Mouse (Mus musculus) layer of hippocampus, adult 2 months (tissue): Measurements from ENCODE around the gene Mbl2. TPM values are rescaled to one million over a fixed set of nuclear protein-coding genes. Genes with fewer than 3 reads are reported as not detected.

Experiments
- DNase-seq, 2 experiments: peaks; one replicate each; pipeline ENCODE4 v3.0.0; 2022; ENCODE audit warnings: low spot score in 2 of 2
- H3K27ac ChIP-seq: fragments of 200-600 bp; 2 replicates; pipeline ENCODE4 v1.8.1; 2022
- H3K4me3 ChIP-seq: fragments of 200-600 bp; 2 replicates; pipeline ENCODE4 v1.8.1; 2022; ENCODE audit warnings: mild to moderate bottlenecking
- CTCF ChIP-seq: fragments of 200-600 bp; conservative IDR thresholded peaks from 2 replicates; pipeline ENCODE4 v1.8.1; 2022; ENCODE audit warnings: antibody characterized with exemption, mild to moderate bottlenecking, moderate library complexity
- microRNA-seq, 2 experiments: library from miRNA; unstranded; fragments of <30 nt; microRNA quantifications; one replicate each; pipeline ENCODE4 v1.2.0; 2021
- total RNA-seq, 2 experiments: library from RNA; stranded (reverse); gene quantifications; 2 replicates each; pipeline ENCODE4 v1.2.3; 2021

Mbl2 gene
- total RNA-seq, 2 experiments from 2014 or later: not detected

DNA sequence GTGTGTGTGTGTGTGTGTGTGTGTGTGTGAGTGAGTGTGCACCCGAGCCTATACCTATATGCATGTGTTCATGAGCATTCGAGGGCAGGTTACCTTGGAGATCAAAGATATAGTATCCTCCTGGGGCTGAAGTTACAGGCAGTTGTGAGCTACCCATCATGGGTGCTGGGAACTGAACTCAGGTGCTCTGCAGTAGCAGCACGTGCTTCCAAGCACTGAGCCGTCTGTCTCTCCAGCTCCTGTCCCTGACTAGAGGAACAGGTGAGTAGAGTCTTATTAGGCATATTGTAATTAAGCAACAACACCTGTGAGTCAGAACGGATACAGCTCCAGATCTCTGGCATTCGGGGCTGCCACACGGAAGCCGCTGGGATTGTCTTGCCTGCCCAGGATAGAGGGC, 1.7 kb downstream of the Mbl2 start:
- H3K27ac ChIP-seq: no peak overlapping the region
- H3K4me3 ChIP-seq: no peak overlapping the region
- no peak for TF ChIP-seq CTCF

DNA sequence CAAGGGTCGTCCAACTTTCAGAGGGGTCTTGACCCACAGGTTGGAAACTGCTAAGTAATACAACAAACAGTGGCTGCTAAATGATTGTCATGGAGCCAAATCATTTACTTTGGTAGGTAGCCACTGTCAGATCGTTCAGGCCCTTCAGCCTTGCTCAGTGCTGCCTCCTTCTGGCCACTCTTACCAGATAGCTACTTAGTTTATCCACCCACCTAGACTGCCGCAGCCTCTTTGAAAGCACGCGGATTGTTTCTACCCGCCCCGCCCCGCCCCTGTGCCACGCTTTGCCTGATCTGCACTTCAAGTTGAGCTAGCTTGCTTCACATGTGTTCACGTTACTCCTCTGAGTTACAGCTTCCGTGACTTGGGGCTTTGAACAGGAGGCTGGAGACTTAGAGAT, 14.6 kb downstream of the Mbl2 start:
- TF ChIP-seq CTCF: peak; percentile 64
- Histone ChIP-seq H3K4me3 (no peak overlapping the region), H3K27ac (no peak overlapping the region)
- DNase-seq: no peak

More for the DNA sequence above, 1.7 kb downstream of the Mbl2 start:
- DNase-seq: no peak

DNA sequence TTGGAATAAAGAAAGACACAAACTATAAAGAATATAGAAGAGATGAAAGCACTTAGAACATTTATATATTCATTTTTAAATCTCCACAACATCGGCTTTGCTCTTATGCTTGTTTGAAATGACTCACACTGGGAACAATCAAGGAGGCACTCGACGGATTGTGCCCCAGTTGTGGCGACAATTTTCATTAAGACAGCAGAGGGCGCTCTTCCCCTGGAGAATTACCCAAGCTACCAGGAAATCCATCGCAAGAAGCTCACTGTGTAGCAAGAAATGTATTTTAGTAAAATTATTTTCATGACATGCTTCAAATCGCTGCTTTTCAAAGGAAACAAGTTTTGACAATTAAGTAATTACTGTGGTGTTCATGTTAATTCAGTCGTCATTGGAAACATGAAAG, 16.1 kb downstream of the Mbl2 start:
- TF ChIP-seq CTCF: peak; percentile 91
- Histone ChIP-seq H3K27ac (no peak overlapping the region), H3K4me3 (no peak overlapping the region)
- DNase-seq: peak; percentile 49 to 77

DNA sequence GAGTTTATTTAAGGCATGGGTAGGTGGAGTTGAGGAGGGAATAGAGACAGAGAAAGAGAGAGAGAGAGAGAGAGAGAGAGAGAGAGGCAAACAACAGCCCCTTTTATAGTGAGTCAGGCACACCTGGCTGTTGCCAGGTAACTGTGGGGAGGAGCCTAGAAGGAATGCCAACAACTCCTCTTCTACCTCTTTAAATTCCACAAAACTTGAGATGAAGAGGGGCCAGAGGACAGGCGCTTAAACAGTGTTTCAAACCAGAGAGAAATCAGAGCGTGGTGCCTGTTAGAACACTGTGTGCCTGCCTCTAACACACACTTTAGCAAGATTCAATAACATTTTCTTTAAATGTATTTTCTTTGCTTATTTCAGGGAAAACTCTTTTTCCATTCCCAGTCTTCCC, 19.5 kb downstream of the Mbl2 start:
- Histone ChIP-seq H3K4me3 (no peak overlapping the region), H3K27ac (no peak overlapping the region)
- TF ChIP-seq CTCF: no peak
- no peak for DNase-seq

DNA sequence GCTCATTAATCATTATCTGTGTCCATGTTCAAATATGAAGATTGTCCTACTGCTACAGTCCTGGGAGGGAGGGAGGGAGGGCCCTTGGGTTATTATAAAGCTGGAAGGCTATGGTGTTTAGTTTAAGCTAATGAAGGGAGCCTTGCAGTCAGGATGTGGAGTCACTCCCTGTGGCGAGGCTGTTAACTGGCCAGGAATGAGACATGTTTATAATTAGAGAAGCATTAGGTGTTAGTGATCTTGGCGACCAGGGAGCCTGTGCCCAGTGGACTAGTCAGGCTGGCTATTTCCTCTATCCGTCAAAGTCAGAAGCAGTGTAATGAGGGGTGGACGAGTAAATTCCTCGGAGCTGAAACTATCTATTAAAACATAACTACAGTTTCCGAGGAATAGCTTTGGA, 23.6 kb downstream of the Mbl2 start:
- H3K27ac ChIP-seq: no peak overlapping the region
- no peak overlapping the region for H3K4me3 ChIP-seq
- no peak for TF ChIP-seq CTCF
- DNase-seq: no peak

DNA sequence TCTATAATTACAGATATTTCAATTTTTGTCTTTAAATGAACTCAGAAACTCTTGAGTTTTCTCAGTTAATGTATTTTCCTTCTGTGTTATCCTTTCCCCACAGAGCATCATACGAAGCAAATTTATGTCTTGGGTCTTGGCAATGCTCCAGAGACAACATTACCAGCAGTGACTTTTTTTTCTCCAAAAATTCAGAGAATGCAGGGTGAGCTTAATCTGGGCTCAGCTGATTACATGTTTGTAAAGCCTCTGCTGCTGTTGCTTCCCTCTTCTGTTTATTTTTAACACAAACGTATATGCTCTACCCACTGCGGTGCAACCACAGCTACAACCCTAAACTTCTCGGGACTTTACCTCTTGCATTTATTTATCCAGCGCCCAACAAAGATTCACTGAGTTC, 48.4 kb downstream of the Mbl2 start:
- H3K4me3 ChIP-seq: no peak overlapping the region
- DNase-seq: no peak
- no peak overlapping the region for H3K27ac ChIP-seq
- no peak for TF ChIP-seq CTCF

DNA sequence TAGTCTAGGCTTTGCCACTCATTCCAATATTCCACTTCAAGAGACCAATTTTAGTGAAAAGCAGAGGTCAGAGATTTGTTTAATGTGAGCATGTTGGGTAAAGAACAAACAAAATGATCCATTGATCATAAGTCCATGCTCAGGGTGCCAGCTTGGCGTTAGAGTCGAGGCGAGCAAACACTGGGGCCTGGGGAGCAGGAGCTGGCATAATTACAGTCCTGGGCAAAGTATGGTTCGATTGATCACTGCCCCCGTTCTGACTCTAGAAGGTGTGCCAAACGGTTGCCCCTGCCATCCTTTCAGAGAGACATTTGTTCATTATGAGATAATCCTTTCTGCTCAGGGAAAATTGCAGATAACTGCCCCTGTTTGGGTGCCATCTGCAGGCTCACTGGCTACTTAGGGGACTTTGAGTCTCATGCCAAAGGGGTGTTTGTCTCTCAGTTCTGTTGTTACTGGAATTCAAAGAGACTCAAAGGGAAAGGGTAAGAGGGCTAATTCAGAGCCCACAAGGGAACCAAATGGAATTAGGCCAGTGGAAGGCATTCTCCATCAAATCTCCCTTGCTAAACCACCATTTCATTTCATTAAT, 55.3 kb downstream of the Mbl2 start:
- Histone ChIP-seq H3K27ac (no peak overlapping the region), H3K4me3 (no peak overlapping the region)
- TF ChIP-seq CTCF: no peak
- DNase-seq: no peak

Small RNA genes lying within 50 kb of the gene (microRNA-seq; reads per million reads assigned to microRNA genes)
- 0 reads per million in 2 experiments for gene Gm24108

Other genes starting within 250 kb of the Mbl2 start
- not detected for gene Trpd52l3, start 229.2 kb upstream of the Mbl2 start, total RNA-seq
- gene Uhrf2, start 202.4 kb upstream of the Mbl2 start, total RNA-seq: 10 to 100 TPM; 63.5 to 69.5 TPM
- 10 to 100 TPM; 35.9 to 37.1 TPM for gene Gldc, start 57.5 kb upstream of the Mbl2 start, total RNA-seq